Mouse (Mus musculus) common myeloid progenitor, adult 5-6 weeks (primary cell): ENCODE measurements around the gene Gm16503. TPM values are rescaled to one million over a fixed set of nuclear protein-coding genes. Genes with fewer than 3 reads are reported as not detected.
"Not testable (repeated sequence)": the region's sequence is repeated elsewhere in the genome, so short reads cannot be mapped to it uniquely, and the experiment has no call there.

Experiments
- ATAC-seq: replicated peaks from 2 replicates; pipeline ENCODE4 v1.8.0; 2016; ENCODE audit warnings: low read depth, mild to moderate bottlenecking, moderate TSS enrichment, inconsistent platforms; ENCODE audit not compliant: poor library complexity, severe bottlenecking
- total RNA-seq: library from RNA; stranded (forward); fragments of 200-1000, 187-1606 nt; gene quantifications from 2 replicates; pipeline ENCODE4 v1.2.3, GENCODE M21; 2017

Gm16503 gene
- total RNA-seq = 1.7 and 2.5 TPM in 2 replicates

DNA sequence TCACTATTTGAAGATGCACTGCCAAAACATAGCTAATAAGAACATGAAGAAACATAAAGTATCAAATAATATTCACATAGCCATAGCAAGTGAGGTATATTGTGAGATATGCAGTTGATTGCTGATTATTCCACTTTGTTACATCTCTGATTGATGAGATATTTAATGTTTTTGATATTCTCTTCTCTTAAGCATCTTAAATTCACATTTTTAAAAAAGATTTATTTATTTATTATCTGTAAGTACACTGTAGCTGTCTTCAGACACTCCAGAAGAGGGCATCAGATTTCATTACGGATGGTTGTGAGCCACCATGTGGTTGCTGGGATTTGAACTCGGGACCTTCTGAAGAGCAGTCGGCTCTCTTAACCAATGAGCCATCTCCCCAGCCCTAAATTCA lies at the start of gene Gm16503:
Gm16503 (plus strand) TSS at position 301 of the 400 bp plus-strand sequence.
- not testable (repeated sequence) for ATAC-seq

DNA sequence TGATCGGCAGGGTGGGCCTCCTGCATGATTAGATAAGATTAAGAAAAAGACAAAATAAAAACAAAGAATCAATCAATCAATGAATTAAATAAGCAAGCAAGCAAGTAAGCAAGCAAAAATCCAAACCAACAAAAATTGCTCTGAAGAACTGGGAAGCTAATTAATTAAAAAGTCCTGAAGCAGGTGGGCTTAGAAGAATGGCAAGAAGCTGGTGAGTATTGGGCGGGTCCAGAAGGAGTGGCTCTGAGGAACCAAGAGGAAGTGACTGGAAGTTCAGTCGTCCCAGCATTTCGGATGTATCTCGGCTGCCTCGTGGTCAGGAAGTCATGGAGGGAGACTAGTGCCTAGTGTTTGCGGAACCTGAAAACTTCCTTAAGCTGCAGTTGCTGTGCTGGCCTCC lies 47.9 kb upstream of the Gm16503 start, which contains the start of gene Zfp982:
Zfp982 (plus strand) TSS at position 301 of the 400 bp plus-strand sequence.
- not testable (repeated sequence) for ATAC-seq

DNA sequence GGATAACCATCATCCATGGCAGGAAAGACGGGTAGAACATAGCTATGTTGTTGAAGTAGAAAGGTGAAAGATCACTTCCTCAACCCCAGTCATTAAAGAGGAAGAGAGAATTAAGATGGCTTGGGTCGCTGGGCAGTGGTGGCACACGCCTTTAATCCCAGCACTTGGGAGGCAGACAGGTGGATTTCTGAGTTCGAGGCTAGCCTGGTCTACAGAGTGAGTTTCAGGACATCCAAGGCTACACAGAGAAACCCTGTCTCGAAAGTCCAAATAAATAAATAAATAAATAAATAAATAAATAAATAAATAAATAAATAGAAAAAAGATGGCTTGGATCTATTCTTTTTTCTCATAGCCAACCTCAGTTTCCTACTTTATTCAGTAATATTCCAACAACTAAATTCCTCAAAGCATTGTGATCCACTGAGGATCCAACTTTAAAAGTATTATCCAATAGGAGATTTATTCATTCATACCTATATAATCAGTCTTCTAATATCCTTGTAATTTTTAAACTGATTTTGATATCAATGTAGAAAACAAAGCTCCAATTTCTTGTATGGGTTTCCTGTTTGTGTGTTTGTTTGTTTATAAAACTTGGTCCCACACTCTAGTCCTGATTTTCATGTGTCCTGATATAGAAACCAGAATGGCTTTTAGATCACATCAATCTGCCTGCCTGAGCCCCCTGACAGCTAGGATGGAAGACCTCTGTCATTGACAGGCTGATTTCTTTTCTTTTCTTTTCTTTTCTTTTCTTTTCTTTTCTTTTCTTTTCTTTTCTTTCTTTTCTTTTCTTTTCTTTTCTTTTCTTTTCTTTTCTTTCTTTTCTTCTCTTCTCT lies 41.0 kb upstream of the Gm16503 start:
- ATAC-seq = not testable (repeated sequence)

DNA sequence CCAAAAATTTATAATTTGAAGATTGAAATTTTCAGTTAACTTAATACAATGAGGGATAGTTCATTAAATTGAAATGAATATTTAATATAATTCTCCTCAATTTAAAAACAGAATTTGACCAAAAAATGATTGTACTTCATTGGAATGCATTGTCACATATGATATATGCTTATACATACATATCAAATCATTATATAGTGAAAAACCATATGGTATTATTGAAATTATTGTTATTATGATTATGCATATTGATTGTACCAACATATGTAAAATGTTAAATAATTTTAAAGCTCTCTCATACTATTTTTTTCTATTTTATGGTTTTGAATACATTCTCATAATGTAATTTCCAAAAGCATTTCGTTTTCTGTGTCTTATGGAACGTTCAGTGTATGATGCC lies 30.8 kb upstream of the Gm16503 start:
- ATAC-seq = no peak

DNA sequence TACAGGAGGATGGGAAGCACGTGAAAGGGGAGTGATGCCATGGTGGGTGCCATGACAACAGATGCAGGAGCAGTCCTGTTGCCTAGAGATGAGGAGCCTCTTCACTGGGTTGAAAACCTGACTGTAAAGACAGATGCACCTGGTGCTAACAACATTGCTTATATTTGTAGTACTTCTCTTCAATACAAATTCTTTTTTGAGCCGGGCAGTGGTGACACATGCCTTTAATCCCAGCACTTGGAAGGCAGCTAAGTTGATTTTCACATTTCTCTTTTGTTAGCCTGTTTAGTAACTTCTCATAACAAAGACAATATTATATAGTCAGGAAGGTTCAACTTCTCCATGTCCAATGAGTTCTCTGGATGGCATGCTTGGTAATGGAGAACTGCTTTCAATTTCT lies 21.0 kb upstream of the Gm16503 start:
- no peak for ATAC-seq

DNA sequence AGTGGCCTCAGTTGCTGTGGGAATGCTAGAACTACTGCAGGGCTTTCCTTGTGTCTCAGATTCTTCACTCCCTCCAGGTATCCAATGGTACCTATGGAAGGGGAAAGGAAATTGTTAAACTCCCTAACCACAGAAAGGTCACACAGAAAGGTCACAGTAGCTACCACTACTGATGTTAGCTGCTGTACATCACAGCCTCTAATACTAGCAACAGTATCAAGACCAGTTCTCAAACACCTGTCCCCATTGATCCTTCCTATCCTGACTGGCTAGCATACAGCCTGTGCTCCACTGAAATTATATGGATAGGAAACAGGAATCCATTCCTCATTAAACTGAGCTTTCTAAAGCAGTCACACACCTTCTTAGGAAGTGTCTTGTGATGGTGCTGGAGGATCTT lies 19.9 kb upstream of the Gm16503 start:
- ATAC-seq = no peak

DNA sequence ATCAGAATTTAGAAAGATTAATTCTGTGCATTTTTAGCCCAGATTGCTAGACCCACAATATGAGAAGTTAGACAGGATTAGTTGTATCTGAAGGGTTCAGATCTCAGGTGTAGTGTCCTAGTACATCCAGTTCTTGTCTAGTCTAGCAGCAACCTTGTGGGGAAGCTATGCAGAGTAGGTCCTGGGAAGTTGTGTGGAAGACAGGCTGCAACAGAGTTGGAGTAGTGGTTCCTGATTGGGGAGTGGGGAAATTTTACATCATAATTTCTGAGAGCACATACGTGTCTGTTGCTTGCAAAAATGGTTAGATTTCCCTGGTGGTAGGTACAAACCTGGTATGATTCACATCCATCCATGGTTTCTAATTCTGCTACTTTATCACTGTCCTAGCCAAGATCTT lies 14.9 kb upstream of the Gm16503 start:
- ATAC-seq = no peak

DNA sequence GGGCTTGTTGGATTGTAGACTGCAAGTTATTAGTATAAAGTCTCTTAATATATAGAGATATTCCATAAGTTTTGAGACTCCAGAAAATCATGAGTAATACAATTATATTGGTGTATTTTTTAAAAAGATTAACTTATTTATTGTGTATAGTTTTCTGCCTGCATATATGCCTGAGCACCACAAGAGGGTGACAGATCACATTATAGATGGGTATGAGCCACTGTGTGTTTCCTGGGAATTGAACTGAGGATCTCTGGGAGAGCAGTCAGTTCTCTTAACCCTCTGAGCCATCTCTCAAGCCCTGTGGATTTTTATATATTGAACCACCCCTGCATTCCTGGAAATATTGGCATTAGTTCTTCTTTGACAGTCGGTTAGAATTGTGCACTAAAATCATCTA lies 9.7 kb upstream of the Gm16503 start:
- ATAC-seq = no peak

DNA sequence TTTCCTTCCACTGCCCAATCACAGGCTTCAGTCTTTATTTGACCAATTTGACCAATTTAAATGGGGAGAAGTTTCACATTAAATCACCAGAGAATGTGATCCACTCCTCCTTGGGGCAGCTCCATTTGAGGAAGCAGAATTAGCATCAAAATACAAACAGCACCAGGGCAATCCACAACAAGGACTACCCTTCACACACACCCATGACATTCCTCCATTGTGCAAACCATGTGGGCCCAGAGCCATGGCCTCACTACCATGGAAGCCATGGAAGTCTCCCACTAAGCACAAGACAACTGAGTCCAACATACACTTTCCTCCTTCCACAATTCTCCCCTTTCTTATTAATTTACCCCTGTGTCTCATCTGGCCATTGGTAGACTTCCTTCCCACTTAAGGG lies 4.1 kb upstream of the Gm16503 start:
- ATAC-seq = not testable (repeated sequence)

DNA sequence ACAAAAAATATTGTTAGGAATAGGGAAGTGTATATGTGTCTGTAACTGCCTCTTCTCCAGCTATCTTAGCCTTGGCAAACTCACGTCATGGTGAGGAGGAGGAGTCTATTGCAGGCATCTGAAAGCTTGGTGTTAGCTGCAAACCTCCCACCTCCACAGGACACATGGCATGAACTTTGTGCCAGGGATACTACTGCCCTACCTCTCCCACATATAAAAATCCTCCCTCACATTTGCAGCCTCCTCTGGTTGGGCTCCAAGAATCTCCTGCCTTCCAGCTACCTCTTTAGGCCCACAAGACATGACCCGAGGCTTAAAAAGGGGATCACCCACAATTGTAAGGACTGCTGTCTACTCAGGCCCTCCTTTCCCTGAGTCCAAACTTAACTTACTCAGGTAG lies 2.3 kb upstream of the Gm16503 start:
- no peak for ATAC-seq

DNA sequence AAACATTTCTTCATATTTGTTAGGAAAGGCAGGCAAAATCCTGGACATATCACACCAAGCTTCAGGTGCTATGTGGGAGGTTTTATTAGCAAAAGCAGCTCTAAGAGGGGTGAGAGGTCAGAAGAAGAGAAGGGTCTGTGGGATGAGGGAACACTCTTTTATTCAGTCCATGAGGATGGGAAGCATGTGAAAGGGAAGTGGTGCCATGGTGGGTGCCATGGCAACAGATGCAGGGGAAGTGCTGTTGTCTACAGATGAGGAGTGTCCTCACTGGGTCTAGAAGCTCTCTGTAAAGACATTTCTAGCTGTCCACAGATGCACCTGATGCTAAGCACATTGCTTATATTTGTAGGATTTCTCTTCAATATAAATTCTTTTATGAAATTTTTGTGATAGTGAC lies 1.1 kb downstream of the Gm16503 start:
- no peak for ATAC-seq

DNA sequence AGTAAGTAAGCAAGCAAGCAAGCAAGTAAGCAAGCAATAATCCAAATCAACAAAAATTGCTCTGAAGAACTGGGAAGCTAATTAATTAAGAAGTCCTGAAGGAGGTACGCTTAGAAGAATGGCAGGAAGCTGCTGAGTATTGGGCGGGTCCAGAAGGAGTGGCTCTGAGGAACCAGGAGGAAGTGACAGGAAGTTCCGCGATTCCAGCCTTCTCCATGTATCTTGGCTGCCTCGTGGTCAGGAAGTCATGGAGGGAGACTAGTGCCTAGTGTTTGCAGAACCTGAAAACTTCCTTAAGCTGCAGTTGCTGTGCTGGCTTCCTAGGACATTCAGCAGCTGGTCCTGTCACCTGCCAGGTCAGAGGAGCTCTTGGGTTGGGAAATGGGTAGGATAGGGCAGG lies 13.1 kb downstream of the Gm16503 start, which contains the start of gene Zfp985:
Zfp985 (plus strand) TSS at position 207 of the 400 bp plus-strand sequence.
- not testable (repeated sequence) for ATAC-seq

DNA sequence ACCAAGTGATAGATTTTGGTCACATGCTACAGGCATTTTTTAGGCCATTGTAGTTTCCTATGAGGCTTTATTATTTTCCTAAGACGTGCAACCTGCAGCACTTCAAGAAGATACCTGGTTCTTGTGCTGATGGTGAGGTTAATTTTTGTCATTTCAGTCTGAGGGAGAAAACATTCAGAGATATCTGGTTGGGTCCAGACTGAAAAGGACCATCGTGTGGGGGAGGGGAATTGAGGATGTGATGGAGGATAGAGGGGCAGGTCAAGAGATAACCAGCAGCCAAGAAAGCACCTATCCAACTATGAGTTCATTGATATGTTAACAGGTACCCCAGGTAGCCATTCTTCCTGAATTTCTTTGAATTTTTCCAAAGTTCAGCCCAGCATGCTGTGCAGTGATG lies 14.3 kb downstream of the Gm16503 start:
- not testable (repeated sequence) for ATAC-seq

DNA sequence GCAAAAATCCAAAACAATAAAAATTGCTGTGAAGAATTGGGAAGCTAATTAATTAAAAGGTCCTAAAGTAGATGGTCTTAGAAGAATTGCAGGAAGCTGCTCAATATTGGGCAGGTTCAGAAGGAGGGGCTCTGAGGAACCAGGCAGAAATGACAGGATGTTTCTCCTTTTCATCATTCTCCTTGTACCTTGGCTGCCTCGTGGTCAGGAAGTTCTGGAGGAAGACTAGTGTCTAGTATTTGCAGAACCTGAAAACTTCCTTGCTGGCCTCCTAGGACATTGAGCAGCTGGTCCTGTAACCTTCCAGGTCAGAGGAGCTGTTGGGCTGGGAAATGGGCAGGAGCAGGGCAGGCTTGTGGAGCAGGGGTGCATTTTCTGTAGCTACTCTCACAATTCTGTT lies 16.9 kb downstream of the Gm16503 start:
- not testable (repeated sequence) for ATAC-seq

DNA sequence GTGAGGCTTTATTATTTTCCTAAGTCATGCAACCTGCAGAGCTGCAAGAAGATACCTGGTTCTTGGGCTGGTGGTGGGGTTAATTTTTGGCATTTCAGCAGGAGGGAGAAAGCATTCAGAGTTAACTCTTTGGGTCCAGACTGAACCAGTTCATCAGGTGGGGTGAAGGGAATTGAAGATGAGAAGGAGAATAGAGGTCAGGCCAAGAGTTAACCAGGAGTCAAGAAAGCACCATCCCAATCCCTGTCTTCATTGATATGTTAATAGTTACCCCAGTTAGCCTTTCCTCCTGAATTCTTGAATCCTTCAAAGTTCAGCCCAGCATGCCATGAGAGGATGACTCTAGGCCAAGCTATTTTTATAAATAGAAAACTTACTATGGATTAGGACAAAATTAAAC lies 18.0 kb downstream of the Gm16503 start:
- not testable (repeated sequence) for ATAC-seq

DNA sequence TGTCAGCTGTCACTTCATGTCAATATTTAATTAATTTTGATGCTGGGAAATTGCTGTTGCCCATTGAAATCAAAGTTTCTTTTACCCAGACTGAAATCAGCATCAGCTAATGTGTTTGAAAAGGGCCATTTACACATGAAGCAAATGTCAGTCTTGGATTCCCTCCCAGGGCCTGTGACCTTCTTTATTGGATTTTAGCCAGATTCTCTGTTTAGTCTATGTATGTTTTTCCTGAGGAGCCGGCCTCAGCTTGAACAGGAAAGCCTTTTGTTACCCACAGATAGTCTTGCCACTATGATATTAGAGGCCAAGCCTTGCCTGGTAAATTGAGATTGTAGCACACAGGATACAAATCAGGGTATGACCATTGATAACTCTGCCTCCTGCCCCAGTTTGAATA lies 19.1 kb downstream of the Gm16503 start:
- not testable (repeated sequence) for ATAC-seq

DNA sequence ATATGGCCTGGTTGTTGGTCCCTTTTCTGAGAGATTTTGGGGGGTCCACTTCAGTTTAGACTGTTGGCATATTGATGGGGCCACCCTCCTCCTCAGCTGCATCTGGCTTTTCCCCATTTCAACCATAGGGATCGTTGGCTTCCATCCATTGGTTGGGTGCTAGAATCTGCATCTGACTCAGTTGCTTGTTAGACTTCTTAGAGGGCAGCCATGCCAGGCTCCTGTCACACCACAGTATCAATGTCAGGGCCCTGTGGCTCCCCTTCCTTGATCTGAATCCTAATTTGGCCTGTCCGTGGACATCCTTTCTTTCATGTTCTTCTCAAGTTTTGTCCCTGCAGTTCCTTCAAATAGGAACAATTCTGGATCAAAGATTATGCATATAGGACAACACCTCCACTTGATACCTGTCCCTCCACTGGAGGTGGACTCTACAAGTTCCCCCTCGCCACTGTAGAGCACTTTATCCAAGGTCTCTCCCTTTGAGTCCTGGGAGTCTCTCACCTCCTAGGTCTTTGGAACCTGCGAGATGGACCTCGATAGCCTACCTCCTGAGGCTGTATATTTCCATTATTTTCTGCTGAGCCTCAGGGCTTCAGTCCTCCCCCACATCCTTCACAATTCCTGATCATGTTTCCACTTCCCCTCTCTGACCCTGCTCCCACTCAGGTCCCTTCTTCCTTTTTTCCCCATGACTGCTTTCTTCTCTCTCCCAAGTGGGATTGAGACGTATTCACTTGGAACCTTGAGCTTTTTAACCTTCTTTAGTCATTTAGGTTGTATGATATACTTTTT lies 25.6 kb downstream of the Gm16503 start:
- ATAC-seq = no peak

DNA sequence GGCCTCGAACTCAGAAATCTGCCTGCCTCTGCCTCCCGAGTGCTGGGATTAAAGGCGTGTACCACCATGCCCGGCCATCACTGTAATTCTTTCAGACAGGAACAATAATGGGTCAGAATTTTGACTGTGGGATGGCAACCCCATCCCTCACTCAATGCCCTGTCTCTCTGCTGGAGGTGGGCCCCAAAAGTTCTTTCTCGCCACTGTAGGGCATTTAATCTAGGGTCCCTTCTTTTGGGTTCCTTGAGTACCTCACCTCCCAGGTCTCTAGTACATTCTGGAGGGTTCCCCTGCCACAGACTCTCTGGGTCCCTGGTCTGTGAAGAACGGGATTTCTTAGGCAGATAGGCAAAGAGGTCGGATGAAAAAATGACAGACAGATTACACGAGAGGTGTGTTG lies 31.1 kb downstream of the Gm16503 start:
- ATAC-seq = not testable (repeated sequence)

DNA sequence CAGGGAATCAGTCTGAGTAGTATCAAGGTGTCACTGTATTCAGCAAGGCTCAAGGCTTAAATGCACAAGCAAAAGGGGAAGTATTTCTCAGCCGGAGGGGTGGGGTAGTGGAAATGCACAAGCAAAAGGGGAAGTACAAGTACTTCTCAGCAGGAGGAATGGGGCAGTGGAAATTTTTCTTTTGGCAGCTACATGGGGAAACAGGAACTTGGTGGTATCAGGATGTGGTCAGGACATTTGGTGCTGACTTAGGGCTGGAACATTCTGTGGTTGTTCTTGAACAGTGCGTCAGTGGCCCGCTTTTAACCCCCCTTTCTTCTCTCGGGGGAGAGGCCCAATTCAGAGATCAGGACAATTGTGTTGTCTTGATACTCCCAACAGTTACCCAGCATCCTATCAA lies 39.4 kb downstream of the Gm16503 start:
- peak; percentile 54; the same call in 1 of the 2 replicates for ATAC-seq

DNA sequence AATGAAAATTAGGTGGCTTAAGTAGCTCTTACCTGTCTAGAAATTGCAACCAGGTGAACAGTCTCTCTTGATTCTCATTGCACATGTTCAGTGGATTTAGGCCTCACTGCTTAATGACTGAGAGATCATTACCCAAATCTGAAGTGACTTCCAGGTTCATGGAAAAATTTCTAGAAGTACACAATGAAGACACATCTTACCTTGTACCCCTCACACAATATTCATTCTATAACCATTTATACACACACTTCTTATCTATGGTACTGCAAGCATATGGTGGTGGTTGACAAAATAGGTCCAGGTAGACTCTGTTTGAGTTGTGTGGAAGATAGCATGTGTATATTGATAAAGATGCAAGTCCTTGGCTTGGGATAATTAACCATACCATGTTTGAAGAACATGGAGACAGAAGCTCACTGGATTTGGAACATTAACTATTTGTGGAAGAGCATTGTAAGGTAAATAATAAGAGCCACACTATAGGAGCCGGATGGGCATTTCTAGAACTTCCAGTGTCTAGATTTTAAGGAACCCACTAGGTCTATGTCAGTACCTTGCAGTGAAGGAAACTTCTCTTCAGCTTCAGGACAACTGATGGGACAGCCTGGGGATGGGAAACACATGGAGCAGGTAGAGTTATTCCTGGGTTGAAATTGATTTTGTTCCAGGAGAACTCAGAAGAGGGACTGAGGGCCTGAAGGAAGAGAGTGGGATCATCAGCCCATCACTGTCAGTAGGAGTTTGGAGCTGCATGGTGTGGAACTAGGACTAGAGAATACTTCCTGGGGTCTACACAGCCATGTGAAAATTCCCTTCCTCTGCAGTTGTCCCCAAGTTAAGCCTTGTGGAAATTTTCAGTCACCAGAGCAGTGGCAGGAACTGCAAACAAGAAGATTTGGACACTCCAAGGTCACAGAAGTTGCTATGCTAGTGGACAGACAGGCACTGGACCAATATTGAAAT lies 46.8 kb downstream of the Gm16503 start:
- no peak for ATAC-seq
